Mouse (Mus musculus) embryonic fibroblast, embryonic 13.5 days (primary cell): Measurements from ENCODE around the gene Zfp948. TPM values are rescaled to one million over a fixed set of nuclear protein-coding genes. Genes with fewer than 3 reads are reported as not detected.
A peak's percentile ranks its signal among the peaks of the same experiment; 100 is the strongest.

Experiments
- H3K27ac ChIP-seq: 2 replicates; pipeline ENCODE4 v1.5.1; 2012; ENCODE audit warnings: low read length, control low read depth, inconsistent platforms; ENCODE audit not compliant: insufficient read depth
- H3K4me1 ChIP-seq: 2 replicates; pipeline ENCODE4 v1.6.1; 2011; ENCODE audit warnings: low read length; ENCODE audit not compliant: control insufficient read depth, insufficient read depth
- H3K4me3 ChIP-seq: 2 replicates; pipeline ENCODE4 v1.5.1; 2011; ENCODE audit warnings: mild to moderate bottlenecking, control low read depth, low read length; ENCODE audit not compliant: insufficient read depth
- CTCF ChIP-seq: IDR thresholded peaks from 2 replicates; pipeline ENCODE4 v1.5.1; 2011; ENCODE audit warnings: mild to moderate bottlenecking, control low read depth, low read length, moderate library complexity, borderline replicate concordance; ENCODE audit not compliant: insufficient read depth
- POLR2A ChIP-seq: IDR thresholded peaks from 2 replicates; pipeline ENCODE4 v1.6.1; 2011; ENCODE audit warnings: low read depth, mild to moderate bottlenecking, control low read depth, low read length, moderate library complexity
- polyA plus RNA-seq: library from polyadenylated mRNA; stranded (reverse); fragments of >200 nt; gene quantifications from 2 replicates; pipeline ENCODE4 v1.2.4, GENCODE M21; 2011; ENCODE audit warnings: low read depth; ENCODE audit not compliant: missing spikeins, insufficient read length

Gene Zfp948
- polyA plus RNA-seq: 23.9 and 28.2 TPM in 2 replicates

DNA sequence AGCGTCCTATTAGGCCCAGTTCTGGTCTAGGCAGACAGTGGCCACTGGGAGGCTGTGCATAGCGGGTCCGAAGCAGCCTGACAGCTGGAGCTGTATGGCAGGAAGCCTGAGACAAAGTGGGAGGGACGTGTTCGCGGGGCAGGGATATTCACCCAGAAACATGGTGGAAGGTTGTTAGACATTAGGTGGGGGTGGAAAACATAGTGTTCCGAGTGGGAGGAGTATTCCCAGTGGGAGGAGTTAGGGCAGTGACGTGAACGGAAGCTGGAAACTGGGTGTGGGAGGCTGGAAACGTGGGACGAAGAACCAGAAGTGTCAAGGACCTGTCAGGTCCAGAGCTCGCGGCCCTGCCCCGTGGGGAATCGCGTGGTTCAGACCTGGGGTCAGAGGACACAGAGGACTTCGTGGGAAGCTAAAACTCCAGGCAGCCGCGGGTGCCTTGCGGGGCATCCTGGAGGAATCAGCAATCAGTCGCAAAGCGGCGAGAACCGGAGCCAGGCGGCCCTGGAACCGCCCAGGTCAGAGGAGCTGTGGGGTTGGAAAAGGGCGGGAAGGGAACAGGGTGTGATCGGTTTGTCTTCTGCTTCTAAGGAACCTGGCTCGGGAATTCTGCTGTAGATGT is at the start of gene Zfp948:
Zfp948 (plus strand) TSS at position 281 of the 622 bp plus-strand sequence.
- Histone ChIP-seq H3K4me3 (peak within 1 kb of the TSS; percentile 79), H3K4me1 (peaks cover 5% of the 10 kb centered on the region), H3K27ac (peak within 1 kb of the TSS; percentile 77)
- TF ChIP-seq CTCF (no peak; the same call in 1 of the 2 replicates), POLR2A (peak; percentile 78)

DNA sequence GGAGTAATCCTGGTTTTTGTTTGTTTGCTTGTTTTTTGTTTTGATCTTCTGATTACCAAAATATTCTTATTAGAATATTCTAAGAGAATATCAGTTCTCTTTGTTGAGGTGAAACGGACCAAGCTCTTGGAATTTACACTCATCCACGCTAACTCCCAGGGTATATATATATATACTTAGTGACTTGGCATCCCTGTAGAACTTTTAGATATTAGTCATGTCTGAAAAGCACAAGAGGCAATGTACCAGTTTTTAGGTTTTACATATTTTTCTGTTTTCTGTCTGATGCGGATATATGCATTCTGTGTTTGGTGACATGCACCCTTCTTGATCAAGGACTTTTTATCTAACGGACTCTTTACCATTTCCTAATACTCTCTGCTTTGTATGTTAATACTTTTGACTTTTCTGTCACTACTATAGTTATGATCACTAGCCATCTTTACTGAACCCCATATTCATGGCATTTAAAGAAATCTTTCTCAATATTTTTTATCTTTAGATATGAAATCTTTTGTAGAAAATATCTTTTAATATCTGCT is 49.6 kb upstream of the Zfp948 start:
- H3K4me1 ChIP-seq: peaks cover 4% of the 10 kb centered on the region
- peak overlapping the region; percentile 66 for H3K4me3 ChIP-seq
- H3K27ac ChIP-seq: peak overlapping the region; percentile 99
- TF ChIP-seq CTCF: no peak
- TF ChIP-seq POLR2A: no peak

DNA sequence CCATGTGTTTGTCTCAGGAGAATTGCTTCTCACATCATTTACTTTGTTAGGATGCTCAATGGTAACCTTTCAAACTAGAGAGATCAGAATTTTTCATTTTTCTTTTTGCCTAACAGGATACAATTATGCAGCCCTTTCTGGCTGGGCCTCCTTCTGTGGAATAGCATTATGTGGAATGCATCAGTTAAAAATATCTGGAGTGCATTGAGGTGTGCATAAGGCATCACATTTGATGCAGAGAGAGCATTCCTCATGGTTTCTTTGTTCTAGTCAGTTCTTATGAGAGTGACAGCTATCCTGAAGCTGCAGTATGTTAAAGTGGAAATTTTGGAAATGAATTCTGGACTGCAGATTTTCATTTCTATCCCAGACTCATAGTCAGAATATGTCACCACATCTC is 40.5 kb upstream of the Zfp948 start:
- Histone ChIP-seq H3K27ac (no peak overlapping the region), H3K4me1 (no peaks in the 10 kb centered on the region), H3K4me3 (no peak overlapping the region)
- TF ChIP-seq CTCF: no peak

DNA sequence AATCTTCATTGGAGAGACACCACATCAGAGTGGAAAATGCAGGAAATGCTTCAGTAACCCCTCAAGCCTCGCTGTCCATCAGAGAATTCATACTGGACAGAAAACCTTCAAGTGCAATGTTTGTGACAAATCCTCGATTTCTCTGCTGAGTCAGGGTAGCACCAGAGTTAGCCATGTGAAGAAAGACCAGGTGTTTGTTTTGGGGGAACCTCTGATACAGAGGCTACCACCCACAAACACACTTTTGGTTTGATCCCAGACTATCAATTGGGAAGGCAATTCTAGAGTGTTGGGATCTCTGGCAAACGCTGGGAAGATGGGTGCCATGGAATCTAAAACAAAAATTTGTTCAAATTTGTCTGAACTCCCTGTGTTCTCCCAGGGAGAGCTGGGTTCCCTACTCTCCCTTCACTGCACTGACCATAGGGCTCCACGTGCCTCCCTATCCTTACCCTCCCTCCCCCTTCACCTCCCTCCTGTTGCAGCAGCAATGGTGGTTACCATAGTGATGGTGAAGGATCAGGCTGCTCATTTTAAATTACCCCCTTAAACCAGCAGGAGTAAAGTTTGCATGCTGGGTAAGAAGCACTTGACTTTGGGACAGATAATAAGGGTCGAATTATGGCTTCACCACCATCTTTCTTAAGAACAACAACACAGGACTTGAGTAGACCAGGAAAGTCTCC is 36.0 kb upstream of the Zfp948 start:
- TF ChIP-seq POLR2A: no peak
- TF ChIP-seq CTCF: no peak
- Histone ChIP-seq H3K4me3 (no peak overlapping the region), H3K4me1 (peaks cover 6% of the 10 kb centered on the region), H3K27ac (no peak overlapping the region)

DNA sequence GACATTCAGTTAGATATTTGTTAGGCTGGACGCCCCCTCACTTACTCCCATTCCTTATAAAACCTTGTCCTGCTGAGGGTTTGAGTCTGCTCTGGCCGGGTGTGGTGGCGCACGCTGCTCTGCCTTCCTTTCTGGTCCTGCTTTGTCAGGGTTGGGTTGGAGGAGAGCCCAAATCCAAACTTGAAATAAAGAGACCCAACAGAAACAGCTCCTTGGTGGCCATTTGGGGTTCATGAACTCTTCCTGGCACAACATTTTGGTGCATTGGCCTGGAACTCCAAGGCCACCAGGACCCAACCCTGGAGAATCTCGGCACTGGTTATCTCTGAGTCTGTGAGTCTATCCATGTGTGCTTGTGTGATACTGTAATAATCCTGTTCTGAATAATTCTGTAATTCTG is 35.2 kb upstream of the Zfp948 start:
- H3K4me1 ChIP-seq: peaks cover 6% of the 10 kb centered on the region
- TF ChIP-seq POLR2A (no peak), CTCF (no peak)

DNA sequence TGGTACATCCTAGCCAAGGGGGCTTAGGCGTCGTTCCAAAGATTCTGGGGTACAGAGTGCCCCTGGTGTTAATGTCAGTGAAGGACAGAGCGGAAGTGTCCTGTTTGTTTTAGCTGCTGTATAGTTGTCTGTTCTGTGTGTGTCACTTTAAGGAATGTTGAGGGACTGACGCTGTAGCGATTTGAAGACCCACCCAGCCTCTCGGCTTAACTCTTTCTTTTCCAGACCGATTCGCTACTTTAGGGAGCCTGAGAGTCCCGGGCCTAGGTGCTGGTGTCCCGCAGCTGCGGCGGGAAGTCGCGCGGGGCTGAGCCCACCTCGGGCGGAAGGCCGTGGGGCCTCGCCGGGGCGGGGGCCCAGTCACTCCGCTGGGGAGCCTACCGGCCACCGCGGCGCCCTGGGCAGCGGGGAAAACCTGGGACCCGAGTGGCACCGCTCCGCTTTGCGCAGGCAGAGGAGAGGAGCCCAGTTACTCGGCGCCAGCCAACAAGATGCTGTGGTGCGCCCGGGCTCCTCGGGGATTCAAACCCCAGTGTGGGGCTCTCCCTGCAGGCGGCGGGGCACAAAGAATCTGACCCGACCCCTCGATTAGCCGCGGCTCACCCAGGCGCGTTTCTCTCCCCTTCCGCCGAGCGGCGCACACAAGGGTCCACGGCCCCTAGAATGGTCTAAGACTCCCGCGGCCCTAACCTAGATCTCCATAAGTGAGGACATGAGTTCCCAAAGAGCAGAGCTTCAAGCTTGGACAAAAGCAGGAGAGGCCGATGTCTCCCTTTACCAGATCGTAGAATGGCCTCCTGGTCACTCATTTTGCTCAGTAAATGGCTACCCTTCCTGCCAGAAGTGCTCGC is 34.5 kb upstream of the Zfp948 start:
- H3K4me3 ChIP-seq: peak overlapping the region; percentile 53
- peak overlapping the region; percentile 95 for H3K27ac ChIP-seq
- TF ChIP-seq CTCF (no peak), POLR2A (peak; percentile 68)
- peaks cover 6% of the 10 kb centered on the region for H3K4me1 ChIP-seq

More for the DNA sequence above, 35.2 kb upstream of the Zfp948 start:
- Histone ChIP-seq H3K4me3 (peak overlapping the region; percentile 53; the same call in 1 of the 2 replicates), H3K27ac (peak overlapping the region; percentile 95)

DNA sequence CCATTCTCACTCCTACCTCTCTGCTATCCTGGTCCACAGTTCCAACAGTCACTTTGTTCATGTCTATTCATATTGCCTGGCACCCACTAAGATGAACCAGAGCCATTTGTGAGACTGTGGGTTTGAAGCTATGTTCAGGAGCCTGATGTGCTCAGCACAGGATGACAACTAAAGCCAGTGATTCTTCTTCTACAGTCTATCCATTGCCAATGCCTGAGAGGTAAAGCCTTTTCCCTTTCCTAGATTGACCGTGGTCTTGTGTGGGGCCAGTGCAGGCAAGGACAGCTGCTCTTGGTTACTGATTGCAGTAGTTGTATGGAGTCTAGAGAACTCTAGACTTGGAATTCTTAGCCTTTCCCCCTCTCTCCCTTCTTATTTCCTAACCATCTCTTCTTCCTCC is 32.8 kb upstream of the Zfp948 start:
- Histone ChIP-seq H3K4me3 (no peak overlapping the region), H3K27ac (peak overlapping the region; percentile 87), H3K4me1 (peaks cover 6% of the 10 kb centered on the region)
- TF ChIP-seq CTCF (no peak), POLR2A (no peak)

DNA sequence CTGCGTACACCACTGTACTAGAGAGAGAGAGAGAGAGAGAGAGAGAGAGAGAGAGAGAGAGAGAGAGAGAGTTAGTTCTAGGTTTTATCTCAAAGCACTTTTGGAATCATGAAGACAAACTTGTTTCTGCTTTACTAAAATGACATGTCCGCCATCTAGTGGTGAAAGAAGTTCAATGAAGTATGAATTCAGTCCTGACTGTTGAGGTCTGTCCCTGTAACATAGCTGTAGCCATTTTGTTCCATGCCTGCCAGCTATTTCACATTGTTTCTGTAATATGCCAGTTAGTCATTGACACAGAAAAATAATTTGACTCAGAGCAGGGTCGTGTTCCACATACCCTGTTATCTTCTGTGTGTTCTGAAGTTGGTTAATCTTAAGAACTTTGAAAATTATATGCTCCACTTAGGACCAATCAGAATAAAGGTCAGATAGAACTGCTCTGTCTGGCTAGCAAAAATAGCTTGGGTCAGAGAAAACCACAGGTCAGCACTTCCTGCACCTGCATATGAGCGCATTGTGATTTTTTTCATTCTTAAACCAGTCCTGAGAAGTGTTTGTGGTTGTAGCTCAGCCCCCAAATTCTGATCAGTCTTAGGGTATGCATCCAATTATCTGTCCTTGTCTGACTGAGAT is 32.2 kb upstream of the Zfp948 start:
- TF ChIP-seq CTCF (0 out of 2 replicates have a peak, but pooled peaks have one; percentile 8), POLR2A (peak; percentile 22; the same call in 1 of the 2 replicates)

More for the DNA sequence above, 32.2 kb upstream of the Zfp948 start:
- Histone ChIP-seq H3K4me1 (peaks cover 6% of the 10 kb centered on the region), H3K4me3 (no peak overlapping the region), H3K27ac (peak overlapping the region; percentile 87)
